Mouse (Mus musculus): ENCODE measurements at regions not wholly inside any gene's neighbourhood (a gene's known extent, or its start where the extent isn't known, plus 50 kb on each side); places are given as distances from the start of the nearest gene placed in this dataset.

- TF ChIP-seq EP300 (optimal IDR thresholded peaks at IDR 0.05) (no peak), CTCF (IDR thresholded peaks at IDR 0.05; ENCODE audit: low read depth) (no peak)
Observed at GRCm38 (mm10) chr2:9639262-9639661, 241.8 kb upstream of the 4930412O13Rik start.

Measured in stomach, postnatal 0 days (tissue).